Mouse (Mus musculus) hindbrain, embryonic 15.5 days (tissue): Measurements from ENCODE around the gene Nr6a1. TPM values are rescaled to one million over a fixed set of nuclear protein-coding genes. Genes with fewer than 3 reads are reported as not detected.

Experiments used
- ATAC-seq: fragments of 200-750 bp; cut with Nextera tagmentation; 2 replicates; pipeline ENCODE4 v1.8.0; 2017; ENCODE audit warnings: low read depth, moderate number of reproducible peaks, moderate TSS enrichment; ENCODE audit not compliant: low FRiP score
- H3K27ac ChIP-seq: fragments of 300-500 bp; sonication (generic); replicated peaks from 2 replicates; pipeline ENCODE4 v1.5.1; 2015; ENCODE audit warnings: mild to moderate bottlenecking, inconsistent platforms
- H3K27me3 ChIP-seq: fragments of 300-500 bp; sonication (generic); 2 replicates; pipeline ENCODE4 v1.6.1; 2015; ENCODE audit warnings: control low read depth, inconsistent platforms
- H3K36me3 ChIP-seq: fragments of 300-500 bp; sonication (generic); 2 replicates; pipeline ENCODE4 v1.6.1; 2015; ENCODE audit warnings: control low read depth, inconsistent platforms
- H3K4me1 ChIP-seq: fragments of 300-500 bp; sonication (generic); replicated peaks from 2 replicates; pipeline ENCODE4 v1.6.1; 2015; ENCODE audit warnings: control low read depth, inconsistent platforms
- H3K4me2 ChIP-seq: fragments of 300-500 bp; sonication (generic); 2 replicates; pipeline ENCODE4 v1.6.1; 2015; ENCODE audit warnings: moderate library complexity, mild to moderate bottlenecking, inconsistent platforms
- H3K4me3 ChIP-seq: fragments of 300-500 bp; sonication (generic); 2 replicates; pipeline ENCODE4 v1.5.1; 2015; ENCODE audit warnings: mild to moderate bottlenecking, inconsistent platforms
- H3K9ac ChIP-seq: fragments of 300-500 bp; sonication (generic); 2 replicates; pipeline ENCODE4 v1.6.1; 2015; ENCODE audit warnings: inconsistent platforms
- H3K9me3 ChIP-seq: fragments of 300-500 bp; sonication (generic); 2 replicates; pipeline ENCODE4 v1.6.1; 2016; ENCODE audit warnings: control low read depth, inconsistent platforms
- WGBS: fragments of 180-500 bp; shearing (Covaris S2); methylation state at CpG from one replicate; pipeline ENCODE4 v1.1.7; 2015; 5-methylcytosine and 5-hydroxymethylcytosine counted together
- polyA plus RNA-seq: library from polyadenylated mRNA; unstranded; fragments of >200 nt; fragmentation: Nextera tagmentation; extraction: Ambion mirVana; gene quantifications from 2 replicates; pipeline ENCODE4 v1.2.1, GENCODE M21; 2015

Nr6a1 gene
- polyA plus RNA-seq, 1 experiment from 2014 or later = 2.1 TPM

DNA sequence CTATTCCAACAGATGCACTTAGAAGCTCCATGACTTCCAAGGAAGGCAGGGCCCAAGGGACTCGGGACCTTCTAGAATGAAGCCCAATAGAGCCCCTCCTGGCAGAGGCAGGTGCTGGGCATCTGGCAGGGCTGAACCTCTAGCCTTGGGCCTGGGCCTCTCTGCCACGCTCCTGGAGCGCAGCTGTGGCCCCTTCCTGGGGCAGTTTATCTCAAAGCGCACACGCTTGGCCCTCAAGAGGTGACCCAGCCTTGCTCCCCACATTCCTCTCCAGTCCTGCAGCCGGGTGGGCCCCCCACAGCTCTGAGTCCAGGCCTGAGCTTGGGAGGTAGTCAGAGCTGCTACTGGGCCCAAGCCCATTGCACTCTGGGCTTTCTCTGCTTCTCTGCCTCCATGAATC lies 208.1 kb downstream of the Nr6a1 start:
- H3K27me3 ChIP-seq = peaks cover under 1% of the 10 kb centered on the region; the same call in 1 of the 2 replicates
- WGBS = 80% methylated on average over 6 of the region's 6 CpGs
- H3K4me2 ChIP-seq = no peak overlapping the region
- no peak overlapping the region for H3K9ac ChIP-seq
- H3K4me3 ChIP-seq = no peak overlapping the region
- ATAC-seq = no peak
- no peaks in the 10 kb centered on the region for H3K9me3 ChIP-seq
- H3K4me1 ChIP-seq = no peaks in the 10 kb centered on the region; the same call in 1 of the 2 replicates
- H3K36me3 ChIP-seq = no peaks in the 10 kb centered on the region
- no peak overlapping the region for H3K27ac ChIP-seq

DNA sequence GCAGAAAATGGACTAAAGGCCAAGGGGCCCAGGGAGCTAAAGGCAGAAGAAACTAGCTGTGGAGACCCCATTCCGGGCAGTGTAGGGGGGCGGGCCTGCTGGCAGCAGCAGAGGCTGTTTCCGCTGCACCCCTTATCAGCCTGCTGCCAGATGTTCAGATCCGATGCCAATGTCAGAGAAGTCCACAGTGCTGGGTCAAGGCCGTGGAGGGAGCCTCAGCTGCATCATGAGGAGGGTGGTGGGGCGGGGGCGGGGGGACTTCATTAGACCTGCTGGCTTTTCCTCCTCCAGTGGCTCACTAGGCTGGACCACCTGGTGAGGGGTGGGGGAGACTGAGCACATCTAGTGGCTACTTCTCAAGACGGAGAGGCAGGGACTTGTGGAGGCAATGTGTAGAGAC lies 208.8 kb downstream of the Nr6a1 start:
- no peak overlapping the region for H3K4me2 ChIP-seq
- H3K4me1 ChIP-seq = no peaks in the 10 kb centered on the region; the same call in 1 of the 2 replicates
- no peak overlapping the region for H3K27ac ChIP-seq
- 66% methylated on average over 8 of the region's 8 CpGs for WGBS
- no peaks in the 10 kb centered on the region for H3K36me3 ChIP-seq
- H3K9ac ChIP-seq = no peak overlapping the region
- no peaks in the 10 kb centered on the region for H3K9me3 ChIP-seq
- peaks cover 7% of the 10 kb centered on the region for H3K27me3 ChIP-seq
- ATAC-seq = no peak
- no peak overlapping the region for H3K4me3 ChIP-seq

DNA sequence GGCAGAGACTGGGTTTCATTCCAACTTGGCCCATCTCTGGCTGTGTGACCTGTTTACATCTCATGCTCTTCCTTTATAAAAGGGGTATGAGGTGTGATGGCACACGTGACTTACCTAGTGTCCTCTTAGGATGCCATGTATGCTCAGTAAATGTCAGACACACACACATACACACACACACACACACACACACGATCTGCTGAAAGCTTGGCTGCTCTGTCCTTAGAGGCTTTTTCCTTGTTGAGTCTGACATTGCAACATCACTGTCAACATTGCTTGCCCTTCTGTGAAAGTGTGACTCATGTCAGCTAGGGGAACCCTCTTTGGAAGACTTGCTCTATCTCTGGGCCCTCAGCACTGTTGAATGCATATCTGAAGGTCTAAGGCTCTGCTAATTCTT lies 210.1 kb downstream of the Nr6a1 start:
- Histone ChIP-seq H3K9ac (no peak overlapping the region), H3K4me2 (no peak overlapping the region), H3K4me1 (no peaks in the 10 kb centered on the region; the same call in 1 of the 2 replicates), H3K36me3 (no peaks in the 10 kb centered on the region), H3K27ac (no peak overlapping the region), H3K27me3 (peaks cover 19% of the 10 kb centered on the region), H3K9me3 (no peaks in the 10 kb centered on the region), H3K4me3 (no peak overlapping the region)
- WGBS = 89% methylated on average over 2 of the region's 2 CpGs
- no peak for ATAC-seq

DNA sequence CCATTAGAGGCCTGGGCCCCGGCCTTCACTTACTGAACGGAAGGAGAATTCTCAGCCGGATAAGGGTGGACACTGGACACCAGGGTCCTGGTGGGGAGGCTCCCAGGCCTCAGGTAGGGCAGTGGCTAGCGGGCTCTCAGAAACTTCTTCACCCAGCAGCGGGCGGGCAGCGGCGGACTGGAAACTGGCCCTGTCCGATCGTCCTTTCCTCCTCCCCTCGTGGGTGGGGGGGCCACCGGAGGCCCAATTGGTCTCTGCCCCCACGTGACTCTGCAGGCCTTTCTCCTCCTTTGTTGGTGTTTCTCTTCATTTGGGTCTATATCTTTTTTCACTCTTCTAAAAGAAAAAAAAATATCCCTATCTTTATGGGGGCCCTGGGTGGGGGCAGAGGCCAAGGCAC lies 213.2 kb downstream of the Nr6a1 start, which contains the start of gene Nr5a1:
Nr5a1 (minus strand) TSS at position 219 of the 400 bp plus-strand sequence.
- Histone ChIP-seq H3K4me3 (no peak within 1 kb of the TSS), H3K27me3 (peaks cover 34% of the 10 kb centered on the region), H3K36me3 (no peaks in the 10 kb centered on the region), H3K9ac (no peak within 1 kb of the TSS), H3K4me1 (peaks cover 19% of the 10 kb centered on the region), H3K9me3 (no peaks in the 10 kb centered on the region), H3K4me2 (no peak within 1 kb of the TSS), H3K27ac (no peak within 1 kb of the TSS)
- WGBS = 86% methylated on average over 13 of the region's 13 CpGs
- no peak for ATAC-seq

GRCm38 (mm10) chr2:38713596-38713995 lies 213.9 kb downstream of the Nr6a1 start:
- H3K9me3 ChIP-seq = no peaks in the 10 kb centered on the region
- no peak overlapping the region for H3K27ac ChIP-seq
- no peak for ATAC-seq
- no peak overlapping the region for H3K9ac ChIP-seq
- H3K27me3 ChIP-seq = peaks cover 41% of the 10 kb centered on the region
- WGBS = 88% methylated on average over 3 of the region's 3 CpGs
- H3K4me1 ChIP-seq = peaks cover 19% of the 10 kb centered on the region
- no peaks in the 10 kb centered on the region for H3K36me3 ChIP-seq
- H3K4me3 ChIP-seq = no peak overlapping the region
- H3K4me2 ChIP-seq = no peak overlapping the region

- Histone ChIP-seq H3K4me2 (no peak overlapping the region), H3K27ac (no peak overlapping the region), H3K27me3 (peaks cover 50% of the 10 kb centered on the region), H3K4me1 (peaks cover 19% of the 10 kb centered on the region), H3K36me3 (no peaks in the 10 kb centered on the region), H3K9ac (no peak overlapping the region), H3K4me3 (no peak overlapping the region), H3K9me3 (no peaks in the 10 kb centered on the region)
- WGBS = 30% methylated on average over 9 of the region's 11 CpGs
- ATAC-seq = no peak
These were observed 214.7 kb downstream of the Nr6a1 start for GRCm38 (mm10) chr2:38712769-38713125.

- Histone ChIP-seq H3K4me3 (peak overlapping the region; percentile 24), H3K27ac (no peak overlapping the region), H3K9me3 (no peaks in the 10 kb centered on the region), H3K36me3 (no peaks in the 10 kb centered on the region), H3K27me3 (peaks cover 53% of the 10 kb centered on the region), H3K4me1 (peaks cover 19% of the 10 kb centered on the region), H3K9ac (no peak overlapping the region), H3K4me2 (peak overlapping the region; percentile 47)
- WGBS = 10% methylated on average over 37 of the region's 58 CpGs
- ATAC-seq = peak; percentile 24; the same call in 1 of the 2 replicates
These were observed 215.3 kb downstream of the Nr6a1 start for GRCm38 (mm10) chr2:38712076-38712768.

DNA sequence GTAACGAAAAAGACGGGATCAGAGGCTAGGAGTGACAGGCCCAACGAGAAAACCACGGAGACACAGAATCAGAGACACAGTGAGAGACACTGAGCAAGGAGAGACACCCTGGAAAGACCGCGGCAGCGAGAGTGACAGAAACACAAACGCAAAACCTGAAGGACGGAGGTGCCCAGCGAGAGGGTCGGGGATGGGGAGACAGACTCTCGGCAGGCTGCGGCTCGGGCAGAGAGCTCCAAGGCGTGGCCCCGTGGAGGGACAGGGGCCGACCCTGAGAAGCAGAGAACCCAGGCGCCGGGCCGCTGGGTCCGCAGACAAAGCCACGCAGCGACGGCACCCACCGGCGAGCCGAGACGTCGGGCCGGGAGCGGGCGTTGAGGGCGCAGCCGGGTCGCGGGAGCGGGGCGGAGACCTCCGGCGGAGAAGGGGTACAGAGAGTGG lies 216.0 kb downstream of the Nr6a1 start:
- no peaks in the 10 kb centered on the region for H3K9me3 ChIP-seq
- ATAC-seq = no peak
- no peak overlapping the region for H3K27ac ChIP-seq
- peaks cover 19% of the 10 kb centered on the region for H3K4me1 ChIP-seq
- 1% methylated on average over 40 of the region's 40 CpGs for WGBS
- no peaks in the 10 kb centered on the region for H3K36me3 ChIP-seq
- H3K9ac ChIP-seq = no peak overlapping the region
- peak overlapping the region; percentile 24 for H3K4me3 ChIP-seq
- H3K4me2 ChIP-seq = peak overlapping the region; percentile 47
- H3K27me3 ChIP-seq = peaks cover 61% of the 10 kb centered on the region

GRCm38 (mm10) chr2:38710304-38711241 lies 216.9 kb downstream of the Nr6a1 start:
- Histone ChIP-seq H3K36me3 (no peaks in the 10 kb centered on the region), H3K9ac (no peak overlapping the region), H3K27ac (no peak overlapping the region), H3K4me1 (peaks cover 19% of the 10 kb centered on the region), H3K4me2 (peak overlapping the region; percentile 41), H3K27me3 (peaks cover 68% of the 10 kb centered on the region), H3K9me3 (no peaks in the 10 kb centered on the region), H3K4me3 (peak overlapping the region; percentile 17)
- under 1% methylated on average over 75 of the region's 75 CpGs for WGBS
- ATAC-seq = no peak

DNA sequence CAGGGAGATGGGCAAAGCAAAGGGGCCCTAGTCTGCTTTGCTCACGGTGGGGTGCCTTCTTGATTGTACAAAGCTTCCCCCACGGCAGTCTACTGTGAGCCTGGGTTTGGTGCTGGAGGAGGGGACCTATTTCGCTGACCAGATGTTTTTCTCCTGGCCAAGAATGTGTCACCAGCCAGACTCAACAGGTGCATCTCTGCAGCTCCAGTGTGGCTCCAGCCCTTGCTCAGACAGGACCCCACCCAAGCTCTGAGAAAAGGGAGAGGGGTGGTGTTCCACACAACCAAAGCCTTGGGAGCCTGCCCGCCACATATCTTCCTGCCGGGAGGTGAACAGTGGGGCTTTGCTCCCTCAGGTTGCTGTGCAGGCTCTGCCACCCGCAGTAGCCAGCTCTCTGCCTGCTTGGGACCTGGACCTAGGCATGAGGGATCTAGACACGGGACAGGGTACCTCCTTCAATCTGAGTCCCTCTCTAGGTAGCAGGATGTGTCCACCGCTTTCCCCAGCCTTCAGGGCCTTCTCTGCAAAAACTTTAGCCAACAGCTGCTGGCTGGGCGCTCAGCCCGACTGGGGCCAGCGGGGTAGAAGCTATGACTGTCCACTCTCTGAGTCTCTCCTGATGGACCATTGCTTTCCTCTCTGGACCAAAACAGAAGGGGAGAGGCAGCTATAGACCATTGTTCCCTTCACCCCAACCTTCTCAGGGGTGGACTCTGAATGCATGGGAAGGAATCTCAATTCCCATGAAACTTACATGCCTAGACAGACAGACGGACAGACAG lies 218.4 kb downstream of the Nr6a1 start:
- no peaks in the 10 kb centered on the region for H3K36me3 ChIP-seq
- no peak overlapping the region for H3K27ac ChIP-seq
- H3K4me2 ChIP-seq = no peak overlapping the region
- no peaks in the 10 kb centered on the region for H3K9me3 ChIP-seq
- ATAC-seq = no peak
- peaks cover 65% of the 10 kb centered on the region for H3K27me3 ChIP-seq
- no peak overlapping the region for H3K9ac ChIP-seq
- peaks cover 19% of the 10 kb centered on the region for H3K4me1 ChIP-seq
- WGBS = 25% methylated on average over 12 of the region's 12 CpGs
- no peak overlapping the region for H3K4me3 ChIP-seq

DNA sequence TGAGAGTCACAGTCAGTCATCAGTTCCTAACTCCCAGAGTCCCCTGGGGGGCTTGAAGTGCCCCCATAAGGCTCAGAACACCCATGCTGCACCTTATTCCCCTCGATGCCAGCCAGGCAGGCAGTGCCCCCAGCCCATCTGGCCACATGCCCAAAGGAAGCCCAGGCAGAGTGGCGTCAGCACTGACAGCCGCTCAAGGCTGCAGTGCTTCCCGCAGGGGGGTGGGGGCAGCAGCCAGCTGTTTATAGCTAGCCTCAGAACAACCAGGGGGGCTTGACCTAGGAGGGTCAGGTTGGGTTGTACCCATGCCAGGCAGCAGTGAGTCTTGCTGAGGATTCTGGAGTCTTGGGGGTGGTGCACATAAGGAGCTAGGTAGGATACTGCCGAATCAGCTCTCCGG lies 220.8 kb downstream of the Nr6a1 start:
- no peak overlapping the region for H3K4me3 ChIP-seq
- no peak overlapping the region for H3K9ac ChIP-seq
- H3K27ac ChIP-seq = no peak overlapping the region
- H3K9me3 ChIP-seq = no peaks in the 10 kb centered on the region
- no peaks in the 10 kb centered on the region for H3K36me3 ChIP-seq
- peaks cover 12% of the 10 kb centered on the region for H3K4me1 ChIP-seq
- H3K4me2 ChIP-seq = no peak overlapping the region
- peaks cover 45% of the 10 kb centered on the region for H3K27me3 ChIP-seq
- no peak for ATAC-seq
- 33% methylated on average over 6 of the region's 6 CpGs for WGBS
